Mouse (Mus musculus): ENCODE results near the gene Klrc1.
A peak's percentile ranks its signal among the peaks of the same experiment; 100 is the strongest.
"Not testable (repeated sequence)": the region's sequence is repeated elsewhere in the genome, so short reads cannot be mapped to it uniquely, and the experiment has no call there.

Gene Klrc1

GRCm38 (mm10) chr6:129678873-129679272, at the start of gene Klrc1:
Gene Klrc1, minus strand, starts transcription at chr6:129678973.
- DNase-seq = no peak

GRCm38 (mm10) chr6:129727237-129727636, 48.5 kb upstream of the Klrc1 start:
- DNase-seq = no peak

- no peak for DNase-seq
Observed at GRCm38 (mm10) chr6:129721390-129721789, 42.6 kb upstream of the Klrc1 start.

GRCm38 (mm10) chr6:129720487-129720886, 41.7 kb upstream of the Klrc1 start:
- no peak for DNase-seq

- DNase-seq = no peak
Observed at GRCm38 (mm10) chr6:129717032-129717431, 38.3 kb upstream of the Klrc1 start, which contains the start of gene Klri1. Gene Klri1, minus strand, starts transcription at chr6:129717132.

- DNase-seq = no peak
Observed at GRCm38 (mm10) chr6:129713566-129713965, 34.8 kb upstream of the Klrc1 start.

GRCm38 (mm10) chr6:129691436-129691835, 12.7 kb upstream of the Klrc1 start:
- not testable (repeated sequence) for DNase-seq

GRCm38 (mm10) chr6:129680379-129680778, 1.6 kb upstream of the Klrc1 start:
- peak in 1 of 2 experiments; percentile 4 for DNase-seq

- not testable (repeated sequence) for DNase-seq
Observed at GRCm38 (mm10) chr6:129661301-129661700, 17.5 kb downstream of the Klrc1 start.

GRCm38 (mm10) chr6:129660589-129660988, 18.2 kb downstream of the Klrc1 start, which contains the start of gene Klrc2:
Gene Klrc2, minus strand, starts transcription at chr6:129660689.
- DNase-seq = not testable (repeated sequence)

- not testable (repeated sequence) for DNase-seq
Observed at GRCm38 (mm10) chr6:129644054-129644453, 34.7 kb downstream of the Klrc1 start.

GRCm38 (mm10) chr6:129643237-129643636, 35.5 kb downstream of the Klrc1 start, which contains the start of gene Klrc3:
Gene Klrc3, minus strand, starts transcription at chr6:129643337.
- DNase-seq = not testable (repeated sequence)

GRCm38 (mm10) chr6:129631046-129631445, 47.7 kb downstream of the Klrc1 start:
- not testable (repeated sequence) for DNase-seq

GRCm38 (mm10) chr6:129623735-129624134, 55.0 kb downstream of the Klrc1 start, which contains the start of gene Klrk1:
Gene Klrk1, minus strand, starts transcription at chr6:129623864.
- DNase-seq = no peak
